Mouse (Mus musculus) liver, embryonic 14.5 days (tissue): ENCODE measurements at regions not wholly inside any gene's neighbourhood (a gene's known extent, or its start where the extent isn't known, plus 50 kb on each side); places are given as distances from the start of the nearest gene placed in this dataset.

Source experiments
- ATAC-seq: fragments of 200-750 bp; cut with Nextera tagmentation; 2 replicates; pipeline ENCODE4 v1.8.0; 2017; ENCODE audit warnings: moderate number of reproducible peaks, mild to moderate bottlenecking, moderate library complexity; ENCODE audit not compliant: insufficient read depth
- DNase-seq, 3 experiments: peaks; one replicate each; pipeline ENCODE4 v3.0.0-alpha.2; 2012 to 2013; ENCODE audit warnings: low read depth in 3 of 3, low spot score in 3 of 3
- H3K27ac ChIP-seq: fragments of 300-500 bp; sonication (generic); 2 replicates; pipeline ENCODE4 v1.5.1; 2014; ENCODE audit warnings: moderate library complexity, mild to moderate bottlenecking, control low read depth, inconsistent platforms
- H3K27me3 ChIP-seq: fragments of 300-500 bp; sonication (generic); 2 replicates; pipeline ENCODE4 v1.6.1; 2014; ENCODE audit warnings: mild to moderate bottlenecking, low read length, moderate library complexity; ENCODE audit not compliant: control insufficient read depth, insufficient read depth
- H3K36me3 ChIP-seq: fragments of 300-500 bp; sonication (generic); replicated peaks from 2 replicates; pipeline ENCODE4 v1.6.1; 2014; ENCODE audit warnings: low read depth; ENCODE audit not compliant: control insufficient read depth, insufficient read depth
- H3K4me1 ChIP-seq, 2 experiments: fragments of 200-500 bp in 1 of 2; fragments of 300-500 bp in 1 of 2; sonication (generic) in 1 of 2; replicated peaks; 2 replicates each; pipeline ENCODE4 v1.6.1; 2012 to 2014; ENCODE audit warnings: antibody characterized with exemption in 1 of 2, inconsistent platforms in 1 of 2, low read length in 1 of 2; ENCODE audit not compliant: control insufficient read depth in 2 of 2, insufficient read depth in 2 of 2
- H3K4me2 ChIP-seq: fragments of 300-500 bp; sonication (generic); 2 replicates; pipeline ENCODE4 v1.6.1; 2014; ENCODE audit warnings: low read depth, mild to moderate bottlenecking, control low read depth, moderate library complexity
- H3K4me3 ChIP-seq, 2 experiments: fragments of 200-500 bp in 1 of 2; fragments of 300-500 bp in 1 of 2; sonication (generic) in 1 of 2; 2 replicates each; pipeline ENCODE4 v1.5.1; 2012 to 2014; ENCODE audit warnings: low read depth in 2 of 2, low read length in 2 of 2, mild to moderate bottlenecking in 2 of 2, control low read depth in 1 of 2, inconsistent platforms in 1 of 2, moderate library complexity in 1 of 2; ENCODE audit not compliant: insufficient read depth in 1 of 2
- H3K9ac ChIP-seq: fragments of 300-500 bp; sonication (generic); replicated peaks from 2 replicates; pipeline ENCODE4 v1.6.1; 2014; ENCODE audit warnings: mild to moderate bottlenecking, control low read depth, moderate library complexity
- H3K9me3 ChIP-seq: fragments of 300-500 bp; sonication (generic); 2 replicates; pipeline ENCODE4 v1.6.1; 2016; ENCODE audit warnings: low read length, mixed read lengths; ENCODE audit not compliant: control insufficient read depth
- CTCF ChIP-seq: IDR thresholded peaks from 2 replicates; pipeline ENCODE4 v1.5.1; 2016; ENCODE audit warnings: antibody characterized with exemption, low read depth, control low read depth
- EP300 ChIP-seq: IDR thresholded peaks from 2 replicates; pipeline ENCODE4 v1.6.1; 2016; ENCODE audit warnings: antibody characterized with exemption, low read depth
- WGBS: fragments of 180-500 bp; shearing (Covaris S2); extraction: QIAGEN DNeasy Blood & Tissue Kit; methylation state at CpG from one replicate; pipeline ENCODE4 v1.1.7; 2014; ENCODE audit not compliant: insufficient replicate concordance; 5-methylcytosine and 5-hydroxymethylcytosine counted together

DNA sequence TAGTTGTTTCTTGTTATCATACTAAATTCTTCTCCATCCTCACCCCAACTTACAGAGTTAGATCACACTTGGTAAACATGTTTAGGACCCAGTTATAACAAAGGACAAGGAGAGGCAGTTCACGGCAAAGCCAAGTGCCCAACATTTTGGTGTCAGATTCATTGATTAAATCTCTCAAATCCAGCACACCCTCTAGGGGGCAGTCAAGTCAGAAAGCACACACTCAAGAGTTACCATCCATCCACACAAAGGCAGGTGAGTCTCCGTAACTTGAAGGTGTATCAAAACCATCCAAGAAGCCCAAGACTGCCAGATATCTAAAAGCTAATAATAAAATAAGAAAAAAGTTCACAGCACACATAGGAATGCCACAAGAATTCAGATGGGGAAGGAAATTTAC is 161.8 kb downstream of the Rbm26 start:
- Histone ChIP-seq H3K9me3 (no peaks in the 10 kb centered on the region), H3K9ac (no peak overlapping the region), H3K27ac (no peak overlapping the region), H3K4me2 (no peak overlapping the region), H3K27me3 (no peaks in the 10 kb centered on the region), H3K4me3 (no peak overlapping the region), H3K4me1 (no peaks in the 10 kb centered on the region), H3K36me3 (no peaks in the 10 kb centered on the region)
- whole genome bisulfite sequencing: 59% methylated on average over 2 of the region's 2 CpGs
- DNase-seq: no peak
- TF ChIP-seq CTCF (no peak), EP300 (no peak)
- ATAC-seq: no peak

DNA sequence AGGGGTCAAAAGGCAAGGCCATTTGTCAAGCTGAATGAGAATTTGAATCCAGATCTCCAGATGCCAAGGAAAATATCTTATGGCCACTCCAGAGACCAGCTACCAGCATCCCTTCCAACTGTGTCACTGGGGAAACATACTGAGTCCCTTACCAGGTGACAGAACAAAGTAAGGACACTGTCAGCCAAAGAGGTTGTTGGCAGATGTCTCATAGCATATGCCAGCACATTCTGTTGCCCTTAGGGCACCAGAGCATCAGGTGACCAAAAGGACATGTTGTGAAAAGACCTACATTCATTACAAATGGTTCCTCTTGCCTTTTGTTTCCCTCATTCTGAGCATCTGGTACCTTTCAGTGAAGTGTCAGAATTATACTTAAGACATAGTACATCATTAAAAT is 166.4 kb downstream of the Rbm26 start:
- no peaks in the 10 kb centered on the region for H3K36me3 ChIP-seq
- H3K9ac ChIP-seq: no peak overlapping the region
- H3K9me3 ChIP-seq: no peaks in the 10 kb centered on the region
- no peak overlapping the region for H3K4me3 ChIP-seq
- ATAC-seq (no peak), DNase-seq (no peak)
- no peaks in the 10 kb centered on the region for H3K27me3 ChIP-seq
- H3K4me1 ChIP-seq: no peaks in the 10 kb centered on the region
- no peak overlapping the region for H3K27ac ChIP-seq
- H3K4me2 ChIP-seq: no peak overlapping the region
- TF ChIP-seq EP300 (no peak), CTCF (no peak)

DNA sequence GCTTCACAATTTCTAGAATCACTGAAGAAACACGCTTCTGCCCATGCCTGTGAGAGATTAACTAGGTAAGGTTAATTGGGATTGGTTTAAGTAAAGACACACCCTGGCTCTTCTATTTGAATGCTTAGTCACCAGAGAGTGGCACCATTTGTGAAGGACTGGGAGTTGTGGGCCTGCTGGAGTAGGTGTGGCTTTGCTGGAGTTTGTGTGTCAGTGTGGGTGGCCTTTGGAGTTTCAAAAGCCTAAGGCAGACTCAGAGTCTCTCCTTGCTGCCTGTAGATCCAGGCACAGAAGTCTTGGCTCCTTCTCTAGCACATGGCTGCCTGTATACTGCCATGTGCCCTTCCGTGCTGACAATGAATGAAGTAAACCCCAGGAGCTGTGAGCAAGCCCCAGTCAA is 168.8 kb downstream of the Rbm26 start:
- Histone ChIP-seq H3K27me3 (no peaks in the 10 kb centered on the region), H3K4me2 (no peak overlapping the region), H3K36me3 (no peaks in the 10 kb centered on the region), H3K4me3 (no peak overlapping the region), H3K9me3 (no peaks in the 10 kb centered on the region), H3K4me1 (no peaks in the 10 kb centered on the region), H3K9ac (no peak overlapping the region), H3K27ac (no peak overlapping the region)
- DNase-seq: no peak
- WGBS: 69% methylated on average over 2 of the region's 2 CpGs
- no peak for ATAC-seq
- TF ChIP-seq EP300 (no peak), CTCF (no peak)

DNA sequence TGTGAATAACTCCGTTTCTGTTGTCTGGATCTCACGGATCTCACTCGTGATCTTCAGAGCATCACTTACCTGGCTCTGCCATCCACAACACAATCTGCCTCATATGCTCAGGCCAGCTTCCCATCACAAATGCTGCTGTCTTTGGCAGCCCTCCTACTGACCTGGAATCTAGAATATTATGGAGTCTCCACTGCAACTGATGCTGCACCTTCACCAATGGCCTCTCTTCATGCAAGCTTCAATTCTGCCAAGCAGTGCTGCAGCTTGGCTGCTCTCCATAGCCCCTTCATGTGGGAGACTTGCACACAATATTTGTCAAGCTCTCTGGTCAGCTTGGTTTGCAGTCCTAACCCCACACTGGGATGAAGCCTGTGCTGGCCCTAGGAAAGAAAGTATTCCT is 183.1 kb downstream of the Rbm26 start:
- no peak overlapping the region for H3K4me3 ChIP-seq
- TF ChIP-seq EP300 (no peak), CTCF (no peak)
- no peak overlapping the region for H3K4me2 ChIP-seq
- ATAC-seq: no peak
- H3K36me3 ChIP-seq: no peaks in the 10 kb centered on the region
- no peaks in the 10 kb centered on the region for H3K9me3 ChIP-seq
- no peaks in the 10 kb centered on the region for H3K4me1 ChIP-seq
- DNase-seq: no peak
- H3K27me3 ChIP-seq: no peaks in the 10 kb centered on the region
- 82% methylated on average over 3 of the region's 3 CpGs for WGBS
- H3K27ac ChIP-seq: no peak overlapping the region
- H3K9ac ChIP-seq: no peak overlapping the region

DNA sequence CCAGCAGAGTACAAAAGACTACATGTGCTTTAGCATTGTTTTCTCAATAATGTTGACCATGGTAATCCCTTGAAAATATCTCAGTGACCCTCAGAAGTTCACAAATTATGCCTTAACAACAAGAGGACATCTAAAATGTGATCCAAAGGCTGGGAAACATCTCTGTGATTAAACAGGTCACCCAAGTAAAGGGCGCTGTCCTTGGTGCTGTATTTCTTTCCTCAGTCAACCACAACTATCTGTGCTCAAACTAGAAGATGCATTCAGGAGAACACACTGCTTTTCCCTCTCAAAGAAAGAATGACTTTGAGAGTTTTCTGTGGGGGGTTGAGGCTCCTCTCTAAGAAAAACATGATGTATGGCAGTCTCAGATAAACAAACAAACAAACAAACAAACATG is 211.1 kb downstream of the Rbm26 start:
- Histone ChIP-seq H3K4me3 (no peak overlapping the region), H3K4me1 (no peaks in the 10 kb centered on the region), H3K27me3 (no peaks in the 10 kb centered on the region), H3K27ac (no peak overlapping the region), H3K4me2 (no peak overlapping the region), H3K36me3 (no peaks in the 10 kb centered on the region), H3K9ac (no peak overlapping the region), H3K9me3 (no peaks in the 10 kb centered on the region)
- TF ChIP-seq CTCF (no peak), EP300 (no peak)
- WGBS: 32% methylated on average over 1 of the region's 1 CpGs
- DNase-seq: no peak
- ATAC-seq: no peak

DNA sequence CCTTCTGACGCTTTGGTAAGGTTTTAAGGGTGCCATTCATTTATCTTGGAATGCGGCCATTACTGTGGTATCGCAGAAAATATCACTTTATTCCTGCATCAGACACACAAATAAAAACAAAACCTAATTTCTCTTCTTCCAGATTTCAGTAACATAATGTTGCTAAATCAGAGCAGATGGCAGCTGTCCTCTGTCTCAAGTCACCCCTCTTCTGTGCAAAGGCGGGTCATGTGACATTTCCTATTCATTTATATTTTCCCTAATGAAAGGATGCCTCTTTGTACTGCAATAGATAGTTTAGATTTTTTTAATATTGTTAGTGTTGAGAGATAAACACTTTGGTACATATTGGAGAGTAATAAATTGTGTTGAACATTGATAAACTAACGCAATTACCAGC is 233.7 kb downstream of the Rbm26 start:
- TF ChIP-seq CTCF (no peak), EP300 (no peak)
- no peaks in the 10 kb centered on the region for H3K27me3 ChIP-seq
- WGBS: 76% methylated on average over 5 of the region's 5 CpGs

More for the DNA sequence above, 233.7 kb downstream of the Rbm26 start:
- no peak overlapping the region for H3K4me2 ChIP-seq
- H3K36me3 ChIP-seq: no peaks in the 10 kb centered on the region
- ATAC-seq (no peak), DNase-seq (no peak)
- H3K9me3 ChIP-seq: no peaks in the 10 kb centered on the region
- H3K27ac ChIP-seq: no peak overlapping the region
- no peak overlapping the region for H3K4me3 ChIP-seq
- H3K9ac ChIP-seq: no peak overlapping the region
- H3K4me1 ChIP-seq: no peaks in the 10 kb centered on the region
